Mouse (Mus musculus) ES-Bruce4 (cell line): ENCODE data around the gene Cnnm3.
A peak's percentile ranks its signal among the peaks of the same experiment; 100 is the strongest.

Experiments
- CTCF ChIP-seq: IDR thresholded peaks from one replicate; pipeline ENCODE4 v1.8.1; 2011; ENCODE audit warnings: low read depth, low read length
- EP300 ChIP-seq: IDR thresholded peaks from 2 replicates; pipeline ENCODE4 v1.6.1; 2011; ENCODE audit warnings: low read depth, low read length; ENCODE audit not compliant: insufficient read depth

GRCm38 (mm10) chr1:36545845-36546600 is 34.4 kb downstream of the Cnnm3 start:
- TF ChIP-seq CTCF (peak; percentile 26), EP300 (no peak)
